Mouse (Mus musculus) adrenal gland, adult 8-10 months (tissue): ENCODE results near the gene E2f7. TPM values are rescaled to one million over a fixed set of nuclear protein-coding genes. Genes with fewer than 3 reads are reported as not detected.

ENCODE experiments used
- total RNA-seq, 4 experiments: library from RNA; stranded (reverse); gene quantifications; 2 replicates each; pipeline ENCODE4 v1.2.4; 2022

Gene E2f7
- total RNA-seq, 4 experiments from 2014 or later, result 0.83 to 1.1 (median 0.96) TPM

Other genes with a start within 250 kb of the E2f7 start
- 100 to 1,000 TPM; 103 to 164 (median 133) TPM for gene Csrp2, start 174.3 kb downstream of the E2f7 start, total RNA-seq